Mouse (Mus musculus) megakaryocyte, embryonic 14.5 days (primary cell): ENCODE results near the gene Lamtor1. TPM values are rescaled to one million over a fixed set of nuclear protein-coding genes. Genes with fewer than 3 reads are reported as not detected.
A peak's percentile ranks its signal among the peaks of the same experiment; 100 is the strongest.

Source experiments
- H3K27me3 ChIP-seq: replicated peaks from 2 replicates; pipeline ENCODE3; 2012; ENCODE audit warnings: inconsistent platforms
- H3K36me3 ChIP-seq: replicated peaks from 2 replicates; pipeline ENCODE3; 2012; ENCODE audit warnings: low read length, inconsistent platforms, mixed read lengths
- H3K4me1 ChIP-seq: 2 replicates; pipeline ENCODE4 v1.6.1; 2012; ENCODE audit warnings: inconsistent platforms
- H3K4me3 ChIP-seq: replicated peaks from 2 replicates; pipeline ENCODE3; 2012; ENCODE audit warnings: moderate library complexity, mild to moderate bottlenecking, inconsistent platforms
- H3K9me3 ChIP-seq: 2 replicates; pipeline ENCODE4 v1.6.1; 2012; ENCODE audit warnings: inconsistent platforms
- FLI1 ChIP-seq: IDR thresholded peaks from 2 replicates; pipeline ENCODE4 v1.6.1; 2012; ENCODE audit warnings: low read length, inconsistent platforms, mixed read lengths
- GATA1 ChIP-seq: IDR thresholded peaks from 3 replicates; pipeline ENCODE4 v1.6.1; 2012; ENCODE audit warnings: mixed read lengths, low read length, inconsistent platforms, borderline replicate concordance
- polyA plus RNA-seq: library from polyadenylated mRNA; stranded (reverse); fragments of >175 nt; gene quantifications from 2 replicates; pipeline ENCODE4 v1.2.3, GENCODE M21; 2012; ENCODE audit warnings: low replicate concordance; ENCODE audit not compliant: insufficient read depth

The Lamtor1 gene
- polyA plus RNA-seq, 1 experiment, result 156 TPM

GRCm38 (mm10) chr7:101967256-101967655 lies 61.6 kb downstream of the Lamtor1 start:
- Histone ChIP-seq H3K36me3 (no peaks in the 10 kb centered on the region), H3K4me1 (peaks cover 80% of the 10 kb centered on the region), H3K4me3 (peak overlapping the region; percentile 38), H3K9me3 (no peaks in the 10 kb centered on the region), H3K27me3 (no peaks in the 10 kb centered on the region)
- TF ChIP-seq GATA1 (no peak), FLI1 (no peak)

GRCm38 (mm10) chr7:101968751-101969150 lies 63.0 kb downstream of the Lamtor1 start:
- Histone ChIP-seq H3K4me3 (peak overlapping the region; percentile 1), H3K27me3 (no peaks in the 10 kb centered on the region), H3K9me3 (no peaks in the 10 kb centered on the region), H3K4me1 (peaks cover 83% of the 10 kb centered on the region), H3K36me3 (peaks cover 11% of the 10 kb centered on the region)
- TF ChIP-seq FLI1 (no peak), GATA1 (no peak)

- TF ChIP-seq FLI1, result no peak
- TF ChIP-seq GATA1, result no peak
- Histone ChIP-seq H3K27me3 (no peaks in the 10 kb centered on the region), H3K9me3 (no peaks in the 10 kb centered on the region), H3K4me1 (peaks cover 83% of the 10 kb centered on the region), H3K4me3 (peak overlapping the region; percentile 97), H3K36me3 (peaks cover 17% of the 10 kb centered on the region)
These were observed 64.2 kb downstream of the Lamtor1 start for GRCm38 (mm10) chr7:101969694-101970428.

GRCm38 (mm10) chr7:101970429-101970775 lies 64.7 kb downstream of the Lamtor1 start:
- H3K4me3 ChIP-seq, result peak overlapping the region; percentile 97
- H3K27me3 ChIP-seq, result no peaks in the 10 kb centered on the region
- H3K36me3 ChIP-seq, result peaks cover 22% of the 10 kb centered on the region
- TF ChIP-seq GATA1 (no peak), FLI1 (no peak)
- peaks cover 83% of the 10 kb centered on the region for H3K4me1 ChIP-seq
- H3K9me3 ChIP-seq, result no peaks in the 10 kb centered on the region

- Histone ChIP-seq H3K9me3 (no peaks in the 10 kb centered on the region), H3K4me1 (peaks cover 83% of the 10 kb centered on the region)
These were observed 65.2 kb downstream of the Lamtor1 start for GRCm38 (mm10) chr7:101970821-101971461.

GRCm38 (mm10) chr7:101971721-101972120 lies 66.0 kb downstream of the Lamtor1 start:
- Histone ChIP-seq H3K36me3 (peaks cover 30% of the 10 kb centered on the region), H3K9me3 (no peaks in the 10 kb centered on the region), H3K27me3 (no peaks in the 10 kb centered on the region), H3K4me3 (peak overlapping the region; percentile 97), H3K4me1 (peaks cover 80% of the 10 kb centered on the region)
- TF ChIP-seq FLI1, result no peak
- TF ChIP-seq GATA1, result no peak

More at GRCm38 (mm10) chr7:101970821-101971461, 65.2 kb downstream of the Lamtor1 start:
- Histone ChIP-seq H3K36me3 (peaks cover 24% of the 10 kb centered on the region), H3K4me3 (peak overlapping the region; percentile 97), H3K27me3 (no peaks in the 10 kb centered on the region)
- TF ChIP-seq GATA1 (no peak), FLI1 (no peak)

- TF ChIP-seq FLI1 (no peak), GATA1 (no peak)
- H3K27me3 ChIP-seq, result no peaks in the 10 kb centered on the region
- peaks cover 38% of the 10 kb centered on the region for H3K36me3 ChIP-seq
- peak overlapping the region; percentile 60 for H3K4me3 ChIP-seq
- peaks cover 65% of the 10 kb centered on the region for H3K4me1 ChIP-seq
- H3K9me3 ChIP-seq, result no peaks in the 10 kb centered on the region
These were observed 68.0 kb downstream of the Lamtor1 start for GRCm38 (mm10) chr7:101973730-101974129.

- peaks cover 41% of the 10 kb centered on the region for H3K36me3 ChIP-seq
- H3K27me3 ChIP-seq, result no peaks in the 10 kb centered on the region
- H3K4me1 ChIP-seq, result peaks cover 57% of the 10 kb centered on the region
- H3K9me3 ChIP-seq, result no peaks in the 10 kb centered on the region
- peak overlapping the region; percentile 38 for H3K4me3 ChIP-seq
- TF ChIP-seq GATA1 (no peak), FLI1 (no peak)
These were observed 68.8 kb downstream of the Lamtor1 start for GRCm38 (mm10) chr7:101974505-101974904.

Other genes starting within 250 kb of the Lamtor1 start
- 8.3 and 18.4 TPM in 2 replicates for gene Clpb, start 242.3 kb upstream of the Lamtor1 start, polyA plus RNA-seq
- 0.29 TPM in 1 of 2 replicates, not detected in the other for gene Phox2a, start 87.6 kb upstream of the Lamtor1 start, polyA plus RNA-seq
- gene Inppl1, start 67.7 kb upstream of the Lamtor1 start, polyA plus RNA-seq, result 78.9 and 135 TPM in 2 replicates
- gene Folr2, start 48.7 kb upstream of the Lamtor1 start, polyA plus RNA-seq, result 0.77 TPM in 1 of 2 replicates, not detected in the other
- gene Anapc15, start 42.2 kb upstream of the Lamtor1 start, polyA plus RNA-seq, result 31.8 and 36.2 TPM in 2 replicates
- gene Folr1, start 35.1 kb upstream of the Lamtor1 start, polyA plus RNA-seq, result not detected in 2 replicates
- gene Tomt, start 455 bp downstream of the Lamtor1 start, polyA plus RNA-seq, result not detected in 2 replicates
- not detected in 2 replicates for gene Lrrc51, start 28.0 kb downstream of the Lamtor1 start, polyA plus RNA-seq
- gene Numa1, start 28.2 kb downstream of the Lamtor1 start, polyA plus RNA-seq, result 57.5 and 58.2 TPM in 2 replicates
- gene Il18bp, start 112.8 kb downstream of the Lamtor1 start, polyA plus RNA-seq, result 24.3 and 28.3 TPM in 2 replicates
- gene Rnf121, start 159.6 kb downstream of the Lamtor1 start, polyA plus RNA-seq, result 2.8 TPM in 1 of 2 replicates, not detected in the other
- 4.0 and 5.4 TPM in 2 replicates for gene Xndc1, start 159.6 kb downstream of the Lamtor1 start, polyA plus RNA-seq
- 0.51 and 0.64 TPM in 2 replicates for gene Xntrpc, start 159.8 kb downstream of the Lamtor1 start, polyA plus RNA-seq
- gene Trpc2, start 177.2 kb downstream of the Lamtor1 start, polyA plus RNA-seq, result not detected in 2 replicates
- not detected in 2 replicates for gene Art1, start 195.8 kb downstream of the Lamtor1 start, polyA plus RNA-seq
- not detected in 2 replicates for gene Art5, start 203.6 kb downstream of the Lamtor1 start, polyA plus RNA-seq
- 0.18 TPM in 1 of 2 replicates, not detected in the other for gene Chrna10, start 210.9 kb downstream of the Lamtor1 start, polyA plus RNA-seq